ENCODE assay signal across 51 mouse cellular contexts in the genomic region with DNA sequence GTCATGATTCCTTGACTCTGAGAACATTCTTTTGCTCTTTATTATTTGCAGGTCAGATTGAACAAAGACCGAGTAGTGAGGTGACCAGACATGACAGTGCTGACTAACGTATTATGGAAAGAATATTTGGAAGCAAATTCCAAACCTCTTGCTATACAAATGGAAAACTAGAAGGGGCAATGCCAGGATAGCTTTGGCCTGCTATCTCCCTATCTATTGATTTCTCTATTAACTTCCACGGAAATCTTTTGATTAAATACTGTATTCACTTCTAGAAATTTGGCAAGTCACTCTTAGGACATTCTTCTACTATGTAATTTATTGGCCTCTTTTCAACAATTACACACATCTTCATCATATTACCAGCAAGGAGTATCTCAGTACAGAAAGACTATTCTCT. TPM values are rescaled to one million over a fixed set of nuclear protein-coding genes. Genes with fewer than 3 reads are reported as not detected.
"Had no signal": no experiment of that assay in that cellular context is flagged by ENCODE, and none has a peak within 500 bp of the region (broad histone marks: within the 10 kb centered on the region; RNA-seq: fewer than 3 reads in every experiment).

No protein-coding gene starts in this region.

- ATAC-seq: hindbrain, embryonic 16.5 days; hindbrain, postnatal 0 days; inflammation-experienced regulatory T-cells, adult 6 months; intestine, embryonic 15.5 days; intestine, embryonic 16.5 days; intestine, postnatal 0 days had no signal

- H3K36me3 ChIP-seq: heart, embryonic 10.5 days; heart, embryonic 12.5 days; heart, embryonic 13.5 days; heart, embryonic 15.5 days; hindbrain, embryonic 10.5 days; hindbrain, embryonic 12.5 days; hindbrain, embryonic 13.5 days; hindbrain, embryonic 15.5 days; intestine, embryonic 15.5 days; kidney, embryonic 15.5 days had no signal

- DNase-seq: heart, postnatal 10 days; heart, postnatal 14 days; heart, postnatal 36 days; heart, postnatal 4 days; kidney, adult 11 months; kidney, adult 18-20 months; kidney, adult 2 months; kidney, adult 8-10 months; kidney, adult 9 months; kidney, postnatal 10 days; kidney, postnatal 14 days; kidney, postnatal 25 days; kidney, postnatal 36 days; kidney, postnatal 4 days; layer of hippocampus, adult 9-11 months; layer of hippocampus, postnatal 36 days had no signal

- H3K4me2 ChIP-seq: heart, embryonic 11.5 days; heart, embryonic 12.5 days; heart, embryonic 13.5 days; heart, embryonic 15.5 days; hindbrain, embryonic 12.5 days; hindbrain, embryonic 13.5 days; hindbrain, embryonic 14.5 days; hindbrain, embryonic 15.5 days; intestine, embryonic 15.5 days; kidney, embryonic 15.5 days had no signal

- H3K9ac ChIP-seq: heart, embryonic 12.5 days; heart, embryonic 13.5 days; heart, embryonic 15.5 days; hindbrain, embryonic 12.5 days; hindbrain, embryonic 13.5 days; hindbrain, embryonic 14.5 days; hindbrain, embryonic 15.5 days; intestine, embryonic 15.5 days; kidney, embryonic 15.5 days had no signal

- H3K27ac ChIP-seq: heart, embryonic 10.5 days; heart, embryonic 13.5 days; heart, embryonic 15.5 days; hindbrain, embryonic 10.5 days; hindbrain, embryonic 12.5 days; hindbrain, embryonic 13.5 days; hindbrain, embryonic 14.5 days; hindbrain, embryonic 15.5 days; hindbrain, postnatal 0 days; intestine, embryonic 15.5 days; kidney, embryonic 15.5 days; kidney, postnatal 0 days; layer of hippocampus, adult 2 months had no signal

- H3K9me3 ChIP-seq: heart, embryonic 10.5 days; heart, embryonic 12.5 days; heart, embryonic 13.5 days; heart, embryonic 15.5 days; hindbrain, embryonic 10.5 days; hindbrain, embryonic 12.5 days; hindbrain, embryonic 13.5 days; hindbrain, embryonic 15.5 days; intestine, embryonic 15.5 days; kidney, embryonic 15.5 days had no signal

- H3K27me3 ChIP-seq: heart, embryonic 12.5 days; heart, embryonic 13.5 days; heart, embryonic 15.5 days; hindbrain, embryonic 12.5 days; hindbrain, embryonic 13.5 days; hindbrain, embryonic 15.5 days; intestine, embryonic 15.5 days; kidney, embryonic 15.5 days had no signal

- H3K4me3 ChIP-seq: heart, embryonic 10.5 days; heart, embryonic 12.5 days; heart, embryonic 13.5 days; heart, embryonic 15.5 days; hindbrain, embryonic 10.5 days; hindbrain, embryonic 12.5 days; hindbrain, embryonic 13.5 days; hindbrain, embryonic 15.5 days; intestine, embryonic 15.5 days; kidney, embryonic 15.5 days; layer of hippocampus, adult 2 months had no signal

- H3K4me1 ChIP-seq: heart, embryonic 10.5 days; heart, embryonic 12.5 days; heart, embryonic 13.5 days; heart, embryonic 15.5 days; hindbrain, embryonic 10.5 days; hindbrain, embryonic 12.5 days; hindbrain, embryonic 13.5 days; hindbrain, embryonic 15.5 days; intestine, embryonic 15.5 days; kidney, embryonic 15.5 days had no signal

RNA-seq across cellular contexts. Expression of gene Cyp2c50, which starts 1.6 kb away (rescaled TPM):
- total RNA-seq: heart, postnatal 10 days; heart, postnatal 14 days; heart, postnatal 25 days; heart, postnatal 36 days; heart, postnatal 4 days; hematopoietic stem cell, adult 5-6 weeks; hindbrain, postnatal 0 days; layer of hippocampus, adult 18-20 months; layer of hippocampus, adult 2 months; layer of hippocampus, adult 8-10 months; layer of hippocampus, postnatal 10 days; layer of hippocampus, postnatal 14 days; layer of hippocampus, postnatal 25 days; layer of hippocampus, postnatal 36 days; left cerebral cortex, adult 18-20 months had no signal
- polyA plus RNA-seq: heart, embryonic 10.5 days; heart, embryonic 11.5 days; heart, embryonic 12.5 days; heart, embryonic 13.5 days; heart, embryonic 14.5 days; heart, embryonic 15.5 days; heart, embryonic 16.5 days; heart, postnatal 0 days; hindbrain, embryonic 10.5 days; hindbrain, embryonic 11.5 days; hindbrain, embryonic 12.5 days; hindbrain, embryonic 13.5 days; hindbrain, embryonic 14.5 days; hindbrain, embryonic 15.5 days; hindbrain, embryonic 16.5 days; hindbrain, postnatal 0 days; inflammation-experienced regulatory T-cells, adult 6 months; intestine, embryonic 14.5 days; intestine, embryonic 15.5 days; intestine, embryonic 16.5 days; intestine, postnatal 0 days; kidney, adult 2 months; kidney, embryonic 14.5 days; kidney, embryonic 15.5 days; kidney, embryonic 16.5 days; kidney, postnatal 0 days; large intestine, adult 2 months had no signal

RNA-seq across cellular contexts. Expression of gene Cyp2c54, which starts 17.5 kb away (rescaled TPM):
- total RNA-seq: heart, postnatal 10 days; heart, postnatal 14 days; heart, postnatal 25 days; heart, postnatal 36 days; heart, postnatal 4 days; hematopoietic stem cell, adult 5-6 weeks; hindbrain, postnatal 0 days; layer of hippocampus, adult 18-20 months; layer of hippocampus, adult 2 months; layer of hippocampus, adult 8-10 months; layer of hippocampus, postnatal 10 days; layer of hippocampus, postnatal 14 days; layer of hippocampus, postnatal 25 days; layer of hippocampus, postnatal 36 days; left cerebral cortex, adult 18-20 months had no signal
- polyA plus RNA-seq: heart, embryonic 10.5 days; heart, embryonic 11.5 days; heart, embryonic 12.5 days; heart, embryonic 13.5 days; heart, embryonic 14.5 days; heart, embryonic 15.5 days; heart, embryonic 16.5 days; heart, postnatal 0 days; hindbrain, embryonic 10.5 days; hindbrain, embryonic 11.5 days; hindbrain, embryonic 12.5 days; hindbrain, embryonic 13.5 days; hindbrain, embryonic 14.5 days; hindbrain, embryonic 15.5 days; hindbrain, embryonic 16.5 days; hindbrain, postnatal 0 days; inflammation-experienced regulatory T-cells, adult 6 months; intestine, embryonic 14.5 days; intestine, embryonic 15.5 days; intestine, embryonic 16.5 days; intestine, postnatal 0 days; kidney, adult 2 months; kidney, embryonic 14.5 days; kidney, embryonic 15.5 days; kidney, embryonic 16.5 days; kidney, postnatal 0 days; large intestine, adult 2 months had no signal
